Mouse (Mus musculus) heart, embryonic 11.5 days (tissue): Measurements from ENCODE around the gene Efcab6. TPM values are rescaled to one million over a fixed set of nuclear protein-coding genes. Genes with fewer than 3 reads are reported as not detected.

ENCODE experiments used
- ATAC-seq: fragments of 200-750 bp; cut with Nextera tagmentation; replicated peaks from 2 replicates; pipeline ENCODE4 v1.8.0; 2017; ENCODE audit warnings: moderate library complexity; ENCODE audit not compliant: insufficient number of reproducible peaks, low FRiP score, low TSS enrichment
- H3K27ac ChIP-seq: fragments of 300-500 bp; sonication (generic); 2 replicates; pipeline ENCODE4 v1.5.1; 2014; ENCODE audit warnings: mild to moderate bottlenecking, low read depth, low read length
- H3K27me3 ChIP-seq: fragments of 300-500 bp; sonication (generic); 2 replicates; pipeline ENCODE4 v1.6.1; 2014; ENCODE audit warnings: mild to moderate bottlenecking, low read length, mixed read lengths; ENCODE audit not compliant: control insufficient read depth, insufficient read depth
- H3K36me3 ChIP-seq: fragments of 300-500 bp; sonication (generic); 2 replicates; pipeline ENCODE4 v1.6.1; 2014; ENCODE audit warnings: mild to moderate bottlenecking, low read length, moderate library complexity, mixed read lengths; ENCODE audit not compliant: control insufficient read depth, insufficient read depth
- H3K4me1 ChIP-seq: fragments of 300-500 bp; sonication (generic); 2 replicates; pipeline ENCODE4 v1.6.1; 2014; ENCODE audit warnings: low read length; ENCODE audit not compliant: control insufficient read depth, insufficient read depth
- H3K4me2 ChIP-seq: fragments of 300-500 bp; sonication (generic); 2 replicates; pipeline ENCODE4 v1.6.1; 2014; ENCODE audit warnings: mild to moderate bottlenecking, moderate library complexity
- H3K4me3 ChIP-seq: fragments of 300-500 bp; sonication (generic); 2 replicates; pipeline ENCODE4 v1.5.1; 2014; ENCODE audit warnings: low read depth, low read length
- H3K9ac ChIP-seq: fragments of 300-500 bp; sonication (generic); 2 replicates; pipeline ENCODE4 v1.6.1; 2014; ENCODE audit warnings: mild to moderate bottlenecking, low read depth, low read length, moderate library complexity
- H3K9me3 ChIP-seq: fragments of 300-500 bp; sonication (generic); replicated peaks from 2 replicates; pipeline ENCODE4 v1.6.1; 2016; ENCODE audit warnings: low read length; ENCODE audit not compliant: control insufficient read depth
- WGBS: fragments of 180-500 bp; shearing (Covaris S2); extraction: QIAGEN DNeasy Blood & Tissue Kit; methylation state at CpG from one replicate; pipeline ENCODE4 v1.1.7; 2014; ENCODE audit not compliant: insufficient replicate concordance; 5-methylcytosine and 5-hydroxymethylcytosine counted together
- polyA plus RNA-seq: library from polyadenylated mRNA; unstranded; fragments of >200 nt; fragmentation: Nextera tagmentation; extraction: Ambion mirVana; gene quantifications from 2 replicates; pipeline ENCODE4 v1.2.1, GENCODE M21; 2014

Efcab6 gene
- polyA plus RNA-seq, 1 experiment from 2014 or later: not detected

- no peaks in the 10 kb centered on the region for H3K4me1 ChIP-seq
- no peak for ATAC-seq
- no peak overlapping the region for H3K27ac ChIP-seq
- no peaks in the 10 kb centered on the region for H3K9me3 ChIP-seq
- no peak overlapping the region for H3K9ac ChIP-seq
- no peak overlapping the region; the same call in 1 of the 2 replicates for H3K4me2 ChIP-seq
- H3K4me3 ChIP-seq: no peak overlapping the region
- WGBS: 31% methylated on average over 8 of the region's 8 CpGs
- no peaks in the 10 kb centered on the region for H3K36me3 ChIP-seq
- H3K27me3 ChIP-seq: peaks cover 12% of the 10 kb centered on the region
These were observed 218.6 kb downstream of the Efcab6 start for GRCm38 (mm10) chr15:83846592-83846991.

DNA sequence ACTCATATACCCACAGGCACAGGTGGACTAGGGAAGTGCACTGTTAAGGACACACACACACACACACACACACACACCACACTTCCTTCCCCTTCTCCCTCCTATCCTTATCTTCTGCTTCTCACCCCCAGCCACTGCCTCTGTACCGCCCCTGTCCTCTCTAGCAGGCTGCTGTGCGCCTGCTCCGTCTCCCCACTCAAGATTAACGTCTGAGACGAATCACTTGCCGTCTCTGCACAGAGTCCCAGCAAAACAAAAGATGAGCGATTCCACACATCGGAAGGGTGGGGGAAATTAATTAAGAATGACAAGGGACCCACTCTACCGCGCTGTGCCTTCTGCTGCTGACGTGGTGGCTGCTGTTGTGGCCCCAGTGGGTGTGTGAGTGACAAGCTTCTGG lies 219.4 kb downstream of the Efcab6 start:
- WGBS: 46% methylated on average over 11 of the region's 11 CpGs
- H3K4me3 ChIP-seq: no peak overlapping the region
- no peaks in the 10 kb centered on the region for H3K36me3 ChIP-seq

GRCm38 (mm10) chr15:83842915-83843789 lies 222.0 kb downstream of the Efcab6 start:
- no peak overlapping the region for H3K4me3 ChIP-seq
- H3K9ac ChIP-seq: no peak overlapping the region
- H3K27ac ChIP-seq: no peak overlapping the region
- H3K36me3 ChIP-seq: no peaks in the 10 kb centered on the region
- ATAC-seq: no peak
- H3K4me1 ChIP-seq: no peaks in the 10 kb centered on the region
- H3K9me3 ChIP-seq: no peaks in the 10 kb centered on the region
- H3K4me2 ChIP-seq: no peak overlapping the region
- 42% methylated on average over 22 of the region's 22 CpGs for WGBS
- peaks cover 19% of the 10 kb centered on the region for H3K27me3 ChIP-seq

More for the DNA sequence above, 219.4 kb downstream of the Efcab6 start:
- Histone ChIP-seq H3K27me3 (peaks cover 12% of the 10 kb centered on the region), H3K9me3 (no peaks in the 10 kb centered on the region), H3K9ac (no peak overlapping the region), H3K4me2 (no peak overlapping the region; the same call in 1 of the 2 replicates), H3K4me1 (no peaks in the 10 kb centered on the region), H3K27ac (no peak overlapping the region)
- no peak; the same call in 1 of the 2 replicates for ATAC-seq

GRCm38 (mm10) chr15:83842419-83842818 lies 222.8 kb downstream of the Efcab6 start:
- H3K9ac ChIP-seq: no peak overlapping the region
- no peak for ATAC-seq
- H3K27me3 ChIP-seq: peaks cover 19% of the 10 kb centered on the region
- no peaks in the 10 kb centered on the region for H3K4me1 ChIP-seq
- no peak overlapping the region for H3K4me2 ChIP-seq
- H3K4me3 ChIP-seq: no peak overlapping the region
- H3K9me3 ChIP-seq: no peaks in the 10 kb centered on the region
- no peak overlapping the region for H3K27ac ChIP-seq
- no peaks in the 10 kb centered on the region for H3K36me3 ChIP-seq
- WGBS: 78% methylated on average over 12 of the region's 12 CpGs

GRCm38 (mm10) chr15:83840950-83841719 lies 224.0 kb downstream of the Efcab6 start:
- no peaks in the 10 kb centered on the region for H3K36me3 ChIP-seq
- no peak overlapping the region for H3K9ac ChIP-seq
- no peaks in the 10 kb centered on the region for H3K9me3 ChIP-seq
- H3K4me1 ChIP-seq: no peaks in the 10 kb centered on the region
- H3K27me3 ChIP-seq: peaks cover 19% of the 10 kb centered on the region
- ATAC-seq: no peak
- no peak overlapping the region for H3K27ac ChIP-seq
- 59% methylated on average over 10 of the region's 10 CpGs for WGBS
- H3K4me3 ChIP-seq: no peak overlapping the region
- H3K4me2 ChIP-seq: no peak overlapping the region

GRCm38 (mm10) chr15:83832265-83832664 lies 232.9 kb downstream of the Efcab6 start:
- H3K27ac ChIP-seq: no peak overlapping the region
- H3K9ac ChIP-seq: no peak overlapping the region
- H3K4me1 ChIP-seq: no peaks in the 10 kb centered on the region
- 55% methylated on average over 6 of the region's 6 CpGs for WGBS
- H3K27me3 ChIP-seq: no peaks in the 10 kb centered on the region
- H3K4me3 ChIP-seq: no peak overlapping the region
- ATAC-seq: no peak
- no peaks in the 10 kb centered on the region for H3K9me3 ChIP-seq
- no peak overlapping the region for H3K4me2 ChIP-seq
- H3K36me3 ChIP-seq: no peaks in the 10 kb centered on the region

DNA sequence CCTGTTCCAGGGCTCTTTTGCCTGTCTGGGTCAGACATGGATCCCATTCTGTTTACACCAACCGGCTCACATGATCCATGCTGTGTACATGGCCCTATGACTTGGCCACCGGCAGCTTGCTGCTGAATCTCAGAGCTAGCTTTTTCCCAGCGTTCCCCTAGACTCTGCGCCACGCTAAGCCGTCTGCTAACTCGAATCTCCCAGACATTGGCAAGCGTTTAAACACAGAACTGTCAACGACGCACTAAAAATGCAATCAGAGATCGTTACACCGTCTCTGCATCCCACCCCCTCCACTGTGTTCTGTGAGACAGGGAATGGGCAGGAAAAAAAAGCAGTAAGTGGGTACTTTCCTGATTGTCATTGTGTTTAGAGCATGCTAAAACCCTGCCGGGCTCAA lies 236.0 kb downstream of the Efcab6 start:
- no peak overlapping the region for H3K9ac ChIP-seq
- WGBS: 82% methylated on average over 13 of the region's 13 CpGs
- H3K4me1 ChIP-seq: no peaks in the 10 kb centered on the region
- H3K27ac ChIP-seq: no peak overlapping the region
- H3K9me3 ChIP-seq: no peaks in the 10 kb centered on the region
- H3K4me3 ChIP-seq: no peak overlapping the region
- H3K36me3 ChIP-seq: no peaks in the 10 kb centered on the region
- no peaks in the 10 kb centered on the region for H3K27me3 ChIP-seq
- no peak for ATAC-seq
- H3K4me2 ChIP-seq: no peak overlapping the region

GRCm38 (mm10) chr15:83828011-83828410 lies 237.2 kb downstream of the Efcab6 start:
- 76% methylated on average over 8 of the region's 8 CpGs for WGBS
- Histone ChIP-seq H3K4me2 (no peak overlapping the region), H3K9ac (no peak overlapping the region), H3K36me3 (no peaks in the 10 kb centered on the region), H3K27me3 (no peaks in the 10 kb centered on the region), H3K27ac (no peak overlapping the region), H3K4me1 (no peaks in the 10 kb centered on the region), H3K9me3 (no peaks in the 10 kb centered on the region), H3K4me3 (no peak overlapping the region)
- ATAC-seq: no peak
